Mouse (Mus musculus) inflammation-experienced regulatory T-cells, adult 6 months (primary cell): ENCODE results near the gene Serpinb2. TPM values are rescaled to one million over a fixed set of nuclear protein-coding genes. Genes with fewer than 3 reads are reported as not detected.

Experiments
- ATAC-seq: one replicate; pipeline ENCODE4 v1.8.0; 2017
- polyA plus RNA-seq, 3 experiments: library from polyadenylated mRNA; unstranded; fragments of 100-300 nt; shearing (Covaris generic); gene quantifications; one replicate each; pipeline ENCODE4 v1.2.1; 2017

Serpinb2 gene
- not detected for polyA plus RNA-seq

DNA sequence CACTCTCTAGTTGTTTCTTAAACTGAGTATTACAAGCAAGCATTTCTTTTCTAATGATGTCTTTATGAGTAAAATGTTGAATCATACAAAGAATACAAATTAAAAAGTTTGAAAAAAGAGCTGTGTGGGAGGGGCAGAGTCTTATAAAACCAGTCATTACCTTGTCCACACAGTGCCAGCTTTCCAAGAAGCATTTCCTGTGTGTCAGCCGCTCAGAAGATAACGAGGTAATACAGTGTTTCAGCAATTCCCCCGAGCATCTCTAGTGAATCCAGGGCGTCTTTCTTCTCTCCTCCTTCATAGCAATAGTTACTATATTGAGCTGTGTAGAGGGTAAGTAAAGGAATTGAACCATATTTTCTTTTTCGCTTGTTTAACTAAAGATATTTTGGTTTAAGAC is at the start of gene Serpinb2:
Gene Serpinb2, plus strand, starts transcription at position 172 of the 400 bp plus-strand sequence.
- ATAC-seq: no peak

DNA sequence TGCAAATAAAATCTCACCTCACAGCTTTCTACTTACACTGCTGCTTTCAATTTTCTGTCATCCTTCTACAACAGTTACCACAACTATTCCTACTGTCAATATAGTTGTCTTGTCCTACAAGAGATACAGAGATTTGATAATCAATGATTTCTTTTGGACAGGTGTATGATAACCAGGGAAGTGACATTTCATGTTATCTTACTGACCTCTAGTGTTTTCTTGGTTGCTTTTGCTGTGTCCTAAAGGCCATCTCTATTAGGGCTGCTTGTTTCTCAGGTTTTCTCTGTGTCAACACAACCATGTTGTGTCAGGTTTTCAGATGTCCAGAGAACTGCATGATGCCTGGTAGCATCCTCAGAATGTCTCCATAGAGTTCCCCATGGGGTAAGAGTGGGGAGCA is 31.3 kb upstream of the Serpinb2 start:
- no peak for ATAC-seq

DNA sequence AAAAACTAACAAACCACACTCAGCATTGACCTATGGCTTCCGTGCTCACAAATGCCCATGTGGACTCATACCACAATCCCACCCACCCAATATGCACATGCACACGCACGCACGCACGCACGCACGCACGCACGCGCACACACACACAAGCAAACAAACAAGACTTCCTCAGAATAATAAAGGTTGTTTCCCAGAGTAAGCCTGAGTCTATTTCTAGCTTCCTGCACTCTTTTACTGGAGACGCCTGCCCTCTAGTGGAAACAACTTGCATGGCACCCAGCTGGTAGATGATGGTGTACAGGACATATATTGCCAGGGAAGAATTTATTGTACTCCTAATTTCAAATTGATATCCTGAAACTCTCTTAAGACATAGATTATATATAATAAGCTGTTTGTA is 29.8 kb upstream of the Serpinb2 start:
- no peak for ATAC-seq

DNA sequence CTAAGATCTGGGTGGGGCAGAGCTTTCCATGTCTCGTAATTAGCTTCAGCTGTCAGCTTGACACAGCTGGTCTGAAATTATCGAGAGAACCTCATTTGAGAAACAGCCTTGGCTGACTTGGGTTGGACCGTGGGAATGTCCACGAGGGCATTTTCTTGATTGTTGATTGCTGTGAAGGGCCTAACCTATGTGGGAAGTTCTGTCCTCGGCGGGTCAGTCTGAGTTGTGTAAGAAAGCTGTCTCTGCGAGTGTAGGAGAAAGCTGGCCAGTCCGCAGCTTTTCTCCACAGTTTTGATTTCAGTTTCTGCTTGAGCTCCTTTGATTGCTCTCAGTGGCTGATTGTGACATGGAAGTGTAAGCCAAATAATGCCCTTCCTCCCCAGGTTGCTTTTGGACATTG is 21.6 kb upstream of the Serpinb2 start:
- ATAC-seq: no peak

DNA sequence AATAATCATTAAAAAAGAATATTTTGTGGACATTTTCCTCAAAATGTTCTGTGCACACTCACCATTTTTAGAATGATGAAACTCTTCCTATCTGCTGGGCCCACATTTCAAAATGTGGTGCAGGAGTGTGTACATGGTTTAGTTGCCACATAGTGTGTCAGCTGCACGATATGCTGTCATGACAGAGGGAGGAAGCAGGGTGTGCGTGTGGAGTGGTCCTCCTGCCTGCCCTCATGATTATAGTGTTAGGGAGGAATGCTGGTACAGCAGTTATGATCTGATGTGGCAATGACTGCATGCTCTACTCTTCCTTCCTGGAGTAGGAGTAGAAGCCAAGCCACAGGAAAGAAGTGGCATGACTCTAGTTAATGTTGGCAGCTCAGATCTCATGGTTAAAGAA is 14.4 kb upstream of the Serpinb2 start:
- ATAC-seq: no peak

DNA sequence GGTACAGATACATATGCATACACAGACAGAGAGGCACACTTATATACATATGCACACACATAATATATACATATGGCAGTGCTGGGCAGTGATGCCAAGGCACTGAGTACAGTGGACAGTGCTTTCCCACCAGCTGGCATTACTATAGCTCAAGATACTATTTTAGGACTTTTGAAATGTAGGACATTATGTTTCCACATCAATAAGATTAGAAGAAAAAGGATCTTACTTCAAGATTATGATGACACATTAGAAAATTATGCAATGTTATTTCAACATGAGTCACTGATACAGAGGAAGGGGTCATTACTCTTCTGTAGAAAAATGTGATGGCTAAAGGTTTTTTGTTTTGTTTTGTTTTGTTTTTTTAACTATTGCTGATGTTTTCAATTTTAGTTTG is 9.2 kb upstream of the Serpinb2 start:
- no peak for ATAC-seq

DNA sequence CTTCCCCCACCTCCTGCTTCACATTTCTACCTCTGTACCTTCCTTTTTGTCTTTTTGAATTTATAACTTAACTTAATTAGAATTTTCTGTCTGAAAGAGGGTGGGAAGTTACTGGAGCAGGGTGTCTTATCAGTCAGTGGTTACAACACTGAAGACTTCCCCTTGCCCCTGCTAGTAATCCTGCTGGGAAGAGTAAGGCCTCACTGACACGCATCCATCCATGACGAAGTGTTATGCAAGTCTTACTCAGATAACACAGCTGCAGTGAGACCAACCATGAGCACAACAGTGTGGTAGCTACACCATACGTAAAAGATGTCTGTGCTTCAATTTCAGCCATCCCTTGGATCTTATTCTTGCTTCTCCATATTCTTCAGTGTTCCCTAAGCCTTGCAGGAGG is 7.9 kb upstream of the Serpinb2 start:
- ATAC-seq: no peak

DNA sequence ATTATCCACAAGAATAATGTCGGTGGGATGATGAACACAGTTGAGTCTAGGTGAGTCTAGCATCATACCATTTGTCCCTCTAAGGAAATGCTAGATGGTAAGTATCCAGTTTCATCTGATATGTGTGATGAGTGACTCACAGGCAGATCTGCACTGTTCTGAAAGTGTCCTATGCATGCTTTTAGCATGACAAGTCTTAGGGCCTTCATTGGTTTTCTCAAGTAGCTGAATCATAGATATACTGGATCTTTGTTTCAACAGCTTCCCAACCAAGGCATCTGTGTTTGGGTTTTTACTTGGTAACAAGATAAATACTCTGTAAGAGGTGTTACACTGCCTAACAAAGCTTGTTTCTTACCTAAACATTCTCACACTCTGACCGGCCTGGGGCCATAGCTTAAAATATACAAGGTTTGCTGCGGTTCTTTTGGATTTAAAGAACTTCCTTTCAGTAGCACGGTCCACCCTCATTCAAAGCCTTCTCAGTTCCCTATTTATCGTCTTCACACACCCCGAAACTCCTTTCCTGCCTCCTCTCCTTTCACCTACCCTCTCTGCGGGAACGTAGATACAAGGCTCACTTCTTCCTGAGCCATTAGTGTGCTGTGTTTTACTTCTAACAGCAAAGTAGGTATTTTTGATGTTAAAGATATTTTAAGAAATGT is 5.2 kb upstream of the Serpinb2 start:
- no peak for ATAC-seq

DNA sequence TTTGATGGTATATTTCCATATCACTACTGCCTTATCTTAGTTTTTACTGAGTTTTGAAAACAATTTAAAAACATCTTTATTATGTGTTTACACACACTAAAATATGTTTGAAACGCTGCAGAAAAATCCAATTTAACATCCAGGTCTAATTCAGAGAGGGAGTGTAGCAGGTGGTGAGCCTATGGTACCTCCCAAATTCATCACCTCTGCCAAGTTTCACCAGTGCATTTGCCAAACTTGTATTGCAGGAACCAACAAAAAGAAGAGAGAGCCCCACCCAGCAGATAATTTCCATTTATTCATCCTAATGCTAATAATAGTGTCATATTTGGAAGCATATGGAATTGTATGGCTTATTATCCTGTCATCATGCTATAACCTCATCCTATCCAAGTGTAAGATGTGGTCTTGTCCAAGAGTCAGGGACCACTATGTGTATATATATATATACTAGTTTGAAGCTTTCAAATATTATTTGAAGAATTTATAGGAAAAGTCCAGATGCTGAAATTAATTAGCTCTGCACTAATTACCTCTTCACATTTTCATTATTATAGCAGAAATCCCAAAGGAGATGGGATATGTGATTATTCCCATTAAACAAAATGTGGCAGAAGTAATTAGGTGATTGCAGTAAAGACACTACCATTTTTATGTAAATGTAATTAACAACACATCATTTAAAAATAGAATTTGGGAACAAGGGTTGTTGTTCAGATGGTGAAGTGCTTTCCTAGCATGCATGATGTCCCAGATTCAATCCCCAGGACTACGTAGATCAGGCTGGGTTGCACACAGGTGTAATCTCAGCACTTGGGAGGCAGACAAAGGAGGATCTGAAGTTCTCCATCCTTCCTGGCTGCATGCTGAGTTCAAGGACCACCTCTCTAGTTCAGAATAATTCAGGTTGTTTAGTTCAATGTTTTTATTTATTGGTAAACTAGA is 1.2 kb downstream of the Serpinb2 start:
- ATAC-seq: no peak

DNA sequence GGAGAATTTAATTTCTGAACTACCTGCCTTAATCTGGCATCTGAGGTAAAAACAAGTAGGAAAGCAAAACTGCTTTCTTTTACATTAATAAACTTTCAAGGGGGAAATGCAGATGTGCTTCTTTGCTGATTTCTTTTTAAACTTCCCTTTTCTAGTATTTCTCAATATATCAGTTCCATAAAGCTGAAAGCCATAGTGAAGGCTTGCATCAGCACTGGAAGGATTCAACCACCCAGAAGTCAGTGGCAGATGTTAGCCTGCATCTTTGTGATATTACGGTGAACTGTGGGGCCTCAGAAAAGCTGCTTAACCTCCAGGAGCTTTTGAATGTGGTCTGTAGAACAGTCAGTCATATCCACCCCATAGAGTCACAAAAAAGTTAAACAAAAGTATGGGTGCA is 2.3 kb downstream of the Serpinb2 start:
- no peak for ATAC-seq

DNA sequence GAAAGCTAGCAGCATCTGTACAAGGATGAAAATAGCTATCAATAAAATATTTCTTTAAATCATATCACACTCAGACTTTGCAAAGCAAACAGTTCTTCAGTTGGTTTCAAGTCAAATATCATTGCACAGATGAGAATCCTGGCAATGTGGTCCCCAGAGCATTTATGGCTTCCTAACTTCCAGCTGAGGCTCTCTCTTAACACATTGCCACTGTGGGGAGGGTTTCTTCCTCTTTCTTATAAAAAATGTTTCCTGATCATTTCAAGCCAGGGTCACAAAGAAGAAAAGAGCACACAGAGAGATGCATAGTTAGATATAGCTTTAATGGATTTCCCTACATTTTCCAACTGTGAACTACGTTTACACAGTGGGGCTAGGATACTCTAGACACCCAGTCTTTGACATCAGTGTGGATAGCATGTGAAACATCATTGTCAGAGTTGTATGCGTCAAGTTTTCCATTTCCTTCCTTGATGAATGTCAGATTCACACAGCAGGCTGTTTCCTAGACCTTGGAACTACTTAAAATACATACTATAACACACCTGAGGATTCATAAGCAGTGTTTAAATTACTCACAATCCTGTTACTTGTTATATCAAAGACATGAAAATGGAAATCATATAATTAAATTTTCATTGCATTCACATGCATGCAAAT is 4.7 kb downstream of the Serpinb2 start:
- no peak for ATAC-seq

DNA sequence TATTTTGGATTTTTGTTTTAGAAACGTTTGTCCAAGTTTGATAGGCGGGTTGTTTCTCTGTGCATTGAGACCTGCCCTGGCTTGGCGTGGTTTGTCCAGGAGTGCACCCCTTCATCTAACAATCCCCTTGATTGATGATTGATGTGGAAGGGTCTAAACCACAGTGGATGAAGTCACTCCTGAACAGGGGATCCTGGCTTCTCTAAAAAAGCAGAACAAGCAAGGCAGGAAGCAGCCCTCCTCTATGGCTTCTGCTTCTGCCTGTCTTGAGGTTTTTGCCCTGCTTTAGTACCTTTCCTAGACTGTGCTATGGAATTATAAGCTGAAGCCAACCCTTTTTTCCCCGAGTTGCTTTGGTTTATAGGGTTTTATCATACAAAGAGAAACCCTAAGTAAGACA is 14.4 kb downstream of the Serpinb2 start:
- no peak for ATAC-seq

DNA sequence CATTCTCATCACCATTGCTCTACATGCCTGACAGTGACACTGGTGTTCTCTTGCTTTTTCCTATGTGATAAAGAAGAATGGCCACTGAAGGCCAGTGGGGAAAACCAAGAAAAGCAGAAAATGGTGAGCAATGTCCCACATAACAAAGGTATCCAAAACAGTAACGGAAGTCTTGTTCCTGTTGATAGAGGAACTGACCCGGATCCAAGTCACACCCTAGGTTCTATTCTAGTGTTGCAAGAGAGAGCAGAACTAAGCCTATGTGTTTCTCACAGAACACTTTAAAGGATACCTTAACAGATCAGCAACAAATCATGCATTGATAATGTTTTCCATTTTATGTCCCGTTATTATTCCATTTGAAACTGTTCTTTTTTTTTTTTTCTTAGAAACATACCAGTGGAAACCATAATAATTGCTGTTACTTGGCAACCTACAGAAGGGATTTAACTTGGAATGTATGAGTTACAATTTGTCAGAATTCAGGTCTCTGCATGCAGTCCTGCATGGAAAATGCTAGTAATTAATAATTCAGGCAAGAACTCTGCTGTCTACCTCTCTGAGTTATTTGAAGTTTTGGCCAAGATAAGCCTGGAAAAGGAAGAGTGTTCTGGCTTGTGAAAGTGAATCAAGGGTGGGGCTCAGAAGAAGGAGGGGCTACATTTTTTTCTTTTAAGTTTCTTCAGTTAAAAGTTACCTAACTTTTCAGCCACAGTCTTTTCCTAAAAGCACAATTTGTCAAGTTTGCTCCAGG is 17.3 kb downstream of the Serpinb2 start:
- no peak for ATAC-seq

DNA sequence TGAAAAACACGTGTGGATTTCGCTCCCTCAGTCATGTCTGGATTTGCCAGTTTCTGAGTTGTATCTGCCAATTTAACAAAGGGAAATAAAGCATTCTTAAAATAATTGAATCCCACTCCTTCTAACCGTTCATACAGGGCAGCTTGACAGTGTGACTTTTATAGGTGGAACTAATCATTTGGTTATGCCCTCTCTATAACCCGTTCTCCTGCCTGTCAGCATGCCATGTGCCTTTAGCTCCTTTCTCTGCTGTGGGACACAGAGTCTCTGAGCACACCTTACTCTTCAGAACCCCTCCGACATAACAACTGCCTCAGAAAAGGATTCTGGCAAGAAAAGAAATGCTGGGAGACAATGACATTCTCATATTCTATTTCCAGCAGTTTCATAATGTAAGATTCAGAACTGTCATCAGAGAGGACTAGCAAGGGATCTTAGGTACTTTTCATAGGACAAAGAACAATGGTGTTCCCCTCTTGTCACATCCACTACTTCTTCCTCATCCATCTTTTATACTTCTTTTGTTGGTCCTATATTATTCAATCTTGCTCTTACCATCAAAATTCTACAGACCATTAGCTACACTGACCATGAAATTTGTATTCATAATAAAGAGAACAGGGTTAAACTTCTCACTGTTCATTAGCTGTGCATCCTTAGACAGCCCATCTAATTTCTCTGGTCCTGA is 18.3 kb downstream of the Serpinb2 start:
- no peak for ATAC-seq

DNA sequence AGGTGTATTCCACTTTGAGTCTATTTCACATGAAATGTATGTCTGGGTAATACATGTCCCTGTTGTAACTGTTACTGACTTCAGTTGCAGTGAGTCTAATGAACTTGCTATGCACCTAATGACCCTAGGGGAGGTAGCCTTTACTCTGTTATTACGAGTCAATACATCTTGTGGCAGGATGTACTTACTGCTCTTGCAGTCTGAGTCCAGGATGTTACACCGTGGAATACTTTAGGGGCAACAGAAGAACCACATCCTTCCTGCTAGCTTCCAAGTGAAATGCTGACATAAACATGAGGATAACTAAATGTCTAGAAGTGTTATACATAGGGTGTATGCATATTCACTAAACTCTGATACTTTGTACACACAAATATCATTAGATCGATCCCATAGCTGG is 22.5 kb downstream of the Serpinb2 start:
- ATAC-seq: no peak

DNA sequence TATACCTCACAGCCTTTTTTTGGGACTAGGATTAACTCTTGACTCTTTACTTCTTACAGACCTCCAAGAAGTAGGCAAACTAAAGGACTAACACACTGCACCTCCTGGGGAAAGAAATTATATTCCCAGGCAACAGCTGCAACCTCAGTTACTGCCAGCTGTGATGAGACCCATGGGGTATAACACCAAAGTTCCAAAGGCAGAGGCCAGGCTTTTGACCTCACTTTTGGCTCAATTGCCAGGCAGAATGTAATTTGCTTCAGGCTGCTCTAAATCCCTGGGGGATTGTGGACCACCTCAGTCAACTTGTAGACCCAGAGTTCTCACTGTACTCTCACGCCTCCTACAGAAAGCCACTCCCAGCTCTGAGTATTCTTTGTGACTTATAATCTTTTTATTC is 26.2 kb downstream of the Serpinb2 start:
- ATAC-seq: no peak

DNA sequence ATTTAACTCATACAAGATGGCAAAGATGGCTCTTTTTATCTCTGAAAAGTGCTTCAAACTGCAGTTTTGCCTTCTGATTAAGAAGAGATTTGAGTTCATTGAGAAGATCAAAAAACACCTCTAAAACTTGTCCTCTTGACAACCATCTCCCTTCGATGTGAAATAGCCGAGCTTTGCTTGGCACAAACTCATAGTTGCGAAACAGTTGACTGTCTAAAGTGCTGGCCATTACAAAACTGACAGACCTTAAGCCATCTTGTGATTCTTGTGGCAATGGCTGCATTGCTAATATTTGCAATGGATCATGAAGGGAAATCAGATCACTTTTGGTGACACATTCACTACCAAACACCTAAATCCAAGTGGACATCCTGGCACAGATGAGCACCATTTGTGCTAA is 48.3 kb downstream of the Serpinb2 start:
- no peak for ATAC-seq

DNA sequence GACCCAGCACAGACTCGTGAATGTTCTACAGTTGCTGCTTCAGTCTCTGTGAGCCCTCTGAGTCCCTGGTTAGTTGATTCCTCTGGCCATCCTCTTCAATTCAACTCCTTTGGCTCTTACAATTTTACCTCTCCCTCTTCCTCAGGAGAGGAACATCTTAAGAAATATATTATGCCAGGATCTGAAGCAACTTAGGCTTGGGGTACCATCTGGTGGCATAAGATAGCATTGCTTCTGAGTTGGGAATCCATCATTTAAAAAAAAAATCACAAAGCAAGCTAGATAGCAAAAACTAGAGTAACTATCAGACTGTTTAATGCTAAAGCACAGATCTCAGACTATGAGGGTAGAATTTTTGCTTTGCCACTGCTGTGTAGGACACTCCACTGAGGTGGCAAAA is 50.9 kb downstream of the Serpinb2 start:
- no peak for ATAC-seq

DNA sequence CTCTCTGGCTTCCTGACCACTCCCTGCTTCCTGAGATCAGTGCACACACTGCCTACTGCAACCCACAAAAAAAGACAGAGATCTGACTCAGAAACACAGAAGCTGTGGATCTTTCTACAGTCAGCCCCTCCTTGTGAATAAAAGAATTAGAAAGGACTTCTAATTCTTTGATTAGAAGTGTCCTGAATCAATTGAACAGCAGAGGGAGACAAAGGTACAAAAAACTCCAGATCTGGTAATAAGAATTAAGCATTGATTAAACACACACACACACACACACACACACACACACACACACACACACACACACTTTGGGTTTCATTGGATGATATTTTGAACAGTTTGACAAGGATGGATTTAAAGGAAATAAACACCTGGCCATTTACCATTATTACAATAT is 54.4 kb downstream of the Serpinb2 start:
- no peak for ATAC-seq

DNA sequence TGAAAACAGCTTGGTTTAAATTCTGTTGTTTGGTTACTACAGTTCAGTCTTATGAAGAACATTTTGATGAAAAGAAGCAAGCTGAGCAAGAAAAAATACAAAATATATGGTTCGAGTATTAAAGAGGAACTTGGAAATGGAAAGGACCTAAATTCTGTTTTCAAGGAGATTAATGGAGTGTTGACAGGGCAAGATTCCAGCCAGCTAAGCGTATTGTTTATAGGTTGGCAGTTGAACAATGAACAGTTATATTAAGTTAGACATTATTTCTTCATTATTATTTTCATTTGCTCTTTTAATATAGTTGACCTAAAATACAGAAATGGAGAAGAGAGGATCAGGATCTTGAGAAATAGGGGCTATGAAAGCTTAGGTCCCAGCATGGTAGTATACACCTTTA is 64.9 kb downstream of the Serpinb2 start:
- no peak for ATAC-seq

DNA sequence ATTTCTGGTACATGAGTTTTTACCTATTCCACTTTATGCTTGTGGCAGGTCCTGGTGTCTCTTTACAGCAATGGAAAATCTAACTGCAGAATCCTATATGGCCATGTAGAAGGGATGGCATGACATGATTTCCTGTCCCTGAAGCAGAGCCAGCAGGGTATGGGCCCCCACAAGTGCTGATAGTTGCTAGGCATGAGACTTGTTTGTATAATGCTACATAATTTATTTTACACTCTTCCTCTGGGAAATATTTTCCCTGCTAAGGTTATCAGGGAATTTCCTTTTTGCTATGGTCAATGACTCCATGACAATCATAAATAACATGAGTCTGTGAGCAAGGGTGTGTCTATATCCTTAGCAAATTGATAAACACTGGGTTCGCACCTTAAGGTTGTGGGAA is 66.3 kb downstream of the Serpinb2 start:
- no peak for ATAC-seq

DNA sequence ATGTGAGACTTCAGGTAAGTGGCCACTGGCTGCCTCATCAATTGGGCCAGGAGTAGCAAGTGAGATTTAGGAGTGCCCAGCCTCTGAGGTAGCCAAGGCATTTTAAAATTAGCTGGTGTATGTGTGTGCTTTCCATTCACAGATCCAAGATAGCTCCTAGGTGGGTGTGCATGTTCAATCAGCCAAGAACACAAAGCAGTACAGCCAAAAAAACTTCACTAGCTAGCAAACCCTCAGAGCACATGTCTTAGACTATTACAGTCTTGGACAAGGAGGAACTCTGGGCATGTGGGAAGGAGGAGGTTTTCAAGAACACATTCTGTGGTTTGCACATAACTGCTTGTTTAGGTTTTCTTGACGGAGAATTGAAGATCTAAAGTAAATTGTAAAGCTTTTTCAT is 70.0 kb downstream of the Serpinb2 start:
- ATAC-seq: no peak
